Mouse (Mus musculus): Measurements from ENCODE around the gene Chga.

- TF ChIP-seq CTCF (IDR thresholded peaks at IDR 0.05; ENCODE audit: low read depth, low read length) (no peak), POLR2A (IDR thresholded peaks at IDR 0.05; ENCODE audit: borderline replicate concordance, low read depth, low read length) (no peak)
Measured at GRCm38 (mm10) chr12:102585390-102585789, 30.6 kb downstream of the Chga start.
